Mouse (Mus musculus) CH12.LX (cell line): Measurements from ENCODE around the gene Mrps18b. TPM values are rescaled to one million over a fixed set of nuclear protein-coding genes. Genes with fewer than 3 reads are reported as not detected.

Source experiments
- DNase-seq: peaks from one replicate; pipeline ENCODE4 v3.0.0-alpha.2; 2013; ENCODE audit errors: extremely low read depth
- H3K27ac ChIP-seq: 2 replicates; pipeline ENCODE4 v1.5.1; 2012; ENCODE audit warnings: low read depth, mild to moderate bottlenecking, control low read depth, moderate library complexity; ENCODE audit not compliant: insufficient read depth
- H3K27me3 ChIP-seq: replicated peaks from 2 replicates; pipeline ENCODE3; 2012; ENCODE audit warnings: inconsistent platforms
- H3K36me3 ChIP-seq, 2 experiments: replicated peaks in 1 of 2; 2 replicates each; pipeline versions ENCODE3 to v1.6.1; 2012; ENCODE audit warnings: inconsistent platforms in 1 of 2, low read length in 1 of 2, mild to moderate bottlenecking in 1 of 2, mixed read lengths in 1 of 2, moderate library complexity in 1 of 2; ENCODE audit not compliant: control insufficient read depth in 1 of 2, insufficient read depth in 1 of 2
- H3K4me1 ChIP-seq, 2 experiments: 2 replicates each; pipeline ENCODE4 v1.6.1; 2012; ENCODE audit warnings: inconsistent platforms in 1 of 2, moderate library complexity in 1 of 2; ENCODE audit not compliant: insufficient read depth in 2 of 2, control insufficient read depth in 1 of 2
- H3K4me2 ChIP-seq: 2 replicates; pipeline ENCODE4 v1.6.1; 2012; ENCODE audit warnings: low read depth, mild to moderate bottlenecking, control low read depth; ENCODE audit not compliant: poor library complexity, insufficient read depth, severe bottlenecking
- H3K4me3 ChIP-seq, 3 experiments: fragments of 150-350 bp in 1 of 3; sonication (generic) in 1 of 3; replicated peaks in 1 of 3; 2 replicates each; pipeline versions ENCODE3 to v1.5.1; 2011 to 2012; ENCODE audit warnings: low read depth in 2 of 3, low read length in 2 of 3, mild to moderate bottlenecking in 2 of 3, moderate library complexity in 2 of 3, control low read depth in 1 of 3, improper control_type of control experiment in 1 of 3, inconsistent platforms in 1 of 3, mixed read lengths in 1 of 3; ENCODE audit not compliant: poor library complexity in 1 of 3
- H3K79me2 ChIP-seq: replicated peaks from 2 replicates; pipeline ENCODE4 v1.6.1; 2012; ENCODE audit warnings: mild to moderate bottlenecking, moderate library complexity; ENCODE audit not compliant: control insufficient read depth, poor library complexity, insufficient read depth, severe bottlenecking; ENCODE audit errors: extremely low read depth
- H3K9ac ChIP-seq: 2 replicates; pipeline ENCODE4 v1.6.1; 2012; ENCODE audit warnings: low read depth, mild to moderate bottlenecking, control low read depth, moderate library complexity; ENCODE audit not compliant: insufficient read depth
- H3K9me3 ChIP-seq: replicated peaks from 2 replicates; pipeline ENCODE3; 2012; ENCODE audit warnings: low read length, inconsistent platforms, mixed read lengths
- CHD1 ChIP-seq: IDR thresholded peaks from 2 replicates; pipeline ENCODE4 v1.6.1; 2012; ENCODE audit warnings: low read depth, low read length, improper control_type of control experiment, inconsistent platforms
- CHD2 ChIP-seq: IDR thresholded peaks from 2 replicates; pipeline ENCODE4 v1.6.1; 2011; ENCODE audit warnings: low read length, improper control_type of control experiment
- E2F4 ChIP-seq: IDR thresholded peaks from 2 replicates; pipeline ENCODE4 v1.6.1; 2011; ENCODE audit warnings: low read depth, low read length, improper control_type of control experiment; ENCODE audit not compliant: insufficient replicate concordance
- EP300 ChIP-seq: IDR thresholded peaks from 2 replicates; pipeline ENCODE4 v1.6.1; 2011; ENCODE audit warnings: low read length, improper control_type of control experiment
- GABPA ChIP-seq: IDR thresholded peaks from 2 replicates; pipeline ENCODE4 v1.6.1; 2012; ENCODE audit warnings: low read depth, low read length, improper control_type of control experiment, inconsistent platforms; ENCODE audit not compliant: insufficient replicate concordance
- JUN ChIP-seq: IDR thresholded peaks from 2 replicates; pipeline ENCODE4 v1.6.1; 2011; ENCODE audit warnings: low read depth, mild to moderate bottlenecking, low read length, improper control_type of control experiment, moderate library complexity; ENCODE audit not compliant: insufficient read depth
- MAFK ChIP-seq: IDR thresholded peaks from 2 replicates; pipeline ENCODE4 v1.6.1; 2011; ENCODE audit warnings: low read length, improper control_type of control experiment; ENCODE audit not compliant: insufficient replicate concordance
- MAZ ChIP-seq: IDR thresholded peaks from 2 replicates; pipeline ENCODE4 v1.6.1; 2012; ENCODE audit warnings: low read depth, mild to moderate bottlenecking, inconsistent platforms, low read length, improper control_type of control experiment, moderate library complexity
- POLR2A ChIP-seq: IDR thresholded peaks from 2 replicates; pipeline ENCODE4 v1.6.1; 2011; ENCODE audit warnings: low read depth, mild to moderate bottlenecking, improper control_type of control experiment, low read length
- RAD21 ChIP-seq: IDR thresholded peaks from 2 replicates; pipeline ENCODE4 v1.6.1; 2011; ENCODE audit warnings: low read depth, mild to moderate bottlenecking, low read length, improper control_type of control experiment, moderate library complexity
- RCOR1 ChIP-seq: conservative IDR thresholded peaks from 2 replicates; pipeline ENCODE4 v1.6.1; 2012; ENCODE audit warnings: low read depth, mild to moderate bottlenecking, inconsistent platforms, low read length, improper control_type of control experiment
- SIN3A ChIP-seq: IDR thresholded peaks from 2 replicates; pipeline ENCODE4 v1.6.1; 2012; ENCODE audit warnings: low read length, improper control_type of control experiment, inconsistent platforms
- SMC3 ChIP-seq: IDR thresholded peaks from 2 replicates; pipeline ENCODE4 v1.6.1; 2011; ENCODE audit warnings: low read depth, low read length, improper control_type of control experiment
- ZKSCAN1 ChIP-seq: IDR thresholded peaks from 2 replicates; pipeline ENCODE4 v1.6.1; 2012; ENCODE audit warnings: low read depth, inconsistent platforms, low read length, improper control_type of control experiment, borderline replicate concordance
- ZMIZ1 ChIP-seq: IDR thresholded peaks from 2 replicates; pipeline ENCODE4 v1.6.1; 2012; ENCODE audit warnings: low read depth, mild to moderate bottlenecking, inconsistent platforms, low read length, improper control_type of control experiment
- dilution Hi-C: fragments of 300-500 bp; cut with MboI; formaldehyde crosslinking; loops from 2 replicates; pipeline ENCODE4 v1.14.3; 2020; ENCODE audit warnings: low sequenced_read_pairs; ENCODE audit not compliant: extremely low pct_unique_long_range_greater_than_20kb, extremely low pct_ligation_motif_present
- in situ Hi-C: fragments of 300-500 bp; cut with MboI; formaldehyde crosslinking; loops from 3 replicates; pipeline ENCODE4 v1.14.3; 2019; ENCODE audit warnings: low sequenced_read_pairs, low pct_ligation_motif_present, low pct_unique_long_range_greater_than_20kb, mixed read lengths
- polyA plus RNA-seq: library from polyadenylated mRNA; unstranded; fragments of >175 nt; gene quantifications from 2 replicates; pipeline ENCODE4 v1.2.1, GENCODE M21; 2012; ENCODE audit warnings: low read depth; ENCODE audit not compliant: insufficient read length
- total RNA-seq, 2 experiments: library from RNA; depleted of rRNA; stranded (reverse); fragments of 300-350 nt in 1 of 2; fragments of >200 nt in 1 of 2; gene quantifications; 2 replicates each; pipeline ENCODE4 v1.2.3; 2012 to 2014

Gene Mrps18b
- total and polyA plus RNA-seq, 3 experiments = 108 to 172 (median 148) TPM

DNA sequence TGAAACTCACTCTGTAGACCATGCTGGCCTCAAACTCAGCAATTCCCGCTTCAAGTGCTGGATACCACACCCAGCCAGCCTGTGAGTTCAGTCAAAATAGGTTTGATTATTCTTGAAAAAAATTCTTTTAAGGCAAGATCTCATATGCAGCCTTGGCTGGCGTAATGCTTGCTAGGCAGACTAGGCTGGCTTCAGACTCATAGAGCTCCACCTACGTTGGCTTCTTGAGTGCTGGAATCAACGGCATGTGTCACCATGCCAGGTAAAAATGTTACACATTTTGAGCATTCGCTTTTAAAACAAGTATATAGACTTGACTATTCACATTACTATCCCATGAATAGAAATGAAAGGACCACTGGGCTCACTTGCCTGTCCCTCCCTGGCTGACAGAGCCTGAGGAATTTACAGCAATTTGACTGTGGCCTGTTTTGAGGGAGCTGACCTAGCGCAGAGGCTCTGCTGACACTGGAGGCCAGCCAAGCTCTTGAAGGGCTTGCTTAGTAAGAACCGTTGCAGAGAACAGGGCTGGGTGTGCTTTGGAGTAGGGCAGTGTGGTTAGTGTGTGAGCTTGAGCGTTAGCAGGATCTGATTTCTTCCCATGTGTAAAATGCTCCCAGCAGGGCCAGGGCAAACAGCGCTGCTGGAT, 12.7 kb downstream of the Mrps18b start:
- no peak for TF ChIP-seq EP300
- no peak for TF ChIP-seq GABPA
- no peak for TF ChIP-seq E2F4
- no peak for TF ChIP-seq MAFK
- TF ChIP-seq SMC3 = no peak
- TF ChIP-seq RCOR1 = no peak
- TF ChIP-seq RAD21 = no peak
- no peak for TF ChIP-seq JUN
- TF ChIP-seq MAZ = no peak
- no peak for TF ChIP-seq CHD2
- TF ChIP-seq ZKSCAN1 = no peak
- no peak for TF ChIP-seq POLR2A
- TF ChIP-seq, all 38 proteins: peak for 0
- H3K27ac ChIP-seq = no peak overlapping the region
- no peak overlapping the region for H3K9ac ChIP-seq
- no peak for DNase-seq
- peaks cover 25 to 78% of the 10 kb centered on the region in 2 experiments for H3K36me3 ChIP-seq
- H3K27me3 ChIP-seq = no peaks in the 10 kb centered on the region
- H3K4me1 ChIP-seq = peaks cover 0 to 12% of the 10 kb centered on the region in 2 experiments; a peak in 3 of 4 replicates
- in situ Hi-C loops (no loop called here), dilution Hi-C loops (no loop called here)
- no peaks in the 10 kb centered on the region for H3K9me3 ChIP-seq
- no peak overlapping the region for H3K4me2 ChIP-seq
- no peak overlapping the region for H3K4me3 ChIP-seq
- no peaks in the 10 kb centered on the region for H3K79me2 ChIP-seq

- Histone ChIP-seq H3K79me2 (peaks cover 6% of the 10 kb centered on the region), H3K36me3 (peaks cover 18 to 58% of the 10 kb centered on the region in 2 experiments), H3K27me3 (no peaks in the 10 kb centered on the region), H3K4me3 (no peak overlapping the region), H3K9ac (no peak overlapping the region), H3K27ac (no peak overlapping the region), H3K9me3 (no peaks in the 10 kb centered on the region), H3K4me2 (no peak overlapping the region), H3K4me1 (peaks cover 5 to 23% of the 10 kb centered on the region in 2 experiments)
- no peak for DNase-seq
- dilution Hi-C loops = no loop called here
- no peak for TF ChIP-seq ZMIZ1
- no peak for TF ChIP-seq MAFK
- TF ChIP-seq CHD1 = no peak
- no peak for TF ChIP-seq SIN3A
- in situ Hi-C loops = no loop called here
These were observed 15.6 kb downstream of the Mrps18b start for GRCm38 (mm10) chr17:35900636-35901035.
